Comparison of ENCODE assay signal across 14 mouse cellular contexts in the genomic region with DNA sequence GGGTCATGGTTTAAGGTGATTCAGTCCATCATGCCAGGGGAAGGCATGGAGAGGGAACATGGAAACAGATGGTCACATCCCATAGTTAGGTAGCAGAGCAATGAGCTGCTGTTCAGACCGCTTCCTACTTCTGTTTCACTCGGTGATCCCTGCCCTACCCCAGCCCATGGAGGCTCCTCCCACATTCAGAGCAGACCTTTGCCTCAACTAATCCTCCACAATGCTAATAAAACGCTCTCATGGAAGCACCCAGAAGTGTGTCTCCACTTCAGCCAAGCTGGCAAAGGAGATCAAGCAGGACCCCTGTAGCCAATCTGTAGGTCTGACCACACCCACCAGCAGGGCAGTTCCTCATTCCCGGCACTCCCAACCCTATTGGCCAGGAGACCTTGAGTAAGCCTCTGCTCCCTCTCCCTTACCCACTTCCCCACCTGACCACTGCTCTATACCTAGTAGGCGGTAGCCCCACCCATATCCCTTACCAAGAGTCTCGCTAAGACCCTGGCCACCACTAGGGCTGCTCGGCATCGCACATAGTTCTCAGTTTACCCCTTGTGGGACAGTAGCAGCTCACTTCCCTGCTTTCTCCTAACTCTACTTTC. TPM values are rescaled to one million over a fixed set of nuclear protein-coding genes. Genes with fewer than 3 reads are reported as not detected.
"Had no signal": no experiment of that assay in that cellular context is flagged by ENCODE, and none has a peak within 500 bp of the region (broad histone marks: within the 10 kb centered on the region; RNA-seq: fewer than 3 reads in every experiment).

No protein-coding gene starts in this region.

- DNase-seq: kidney, adult 2 months; kidney, postnatal 14 days; liver, embryonic 13.5 days; liver, postnatal 0 days; right cerebral cortex, postnatal 14 days; thymus, postnatal 4 days had no signal

- H3K4me3 ChIP-seq: kidney, embryonic 15.5 days; left cerebral cortex, adult 2 months; limb, embryonic 15.5 days; liver, embryonic 13.5 days; midbrain, embryonic 12.5 days; neural tube, embryonic 13.5 days had no signal

- H3K9me3 ChIP-seq: kidney, embryonic 15.5 days; limb, embryonic 15.5 days; midbrain, embryonic 12.5 days had no signal

- H3K4me1 ChIP-seq: kidney, embryonic 15.5 days; limb, embryonic 15.5 days; liver, embryonic 13.5 days; midbrain, embryonic 12.5 days; neural tube, embryonic 13.5 days had no signal

- ATAC-seq: liver, postnatal 0 days; lung, postnatal 0 days; midbrain, embryonic 16.5 days had no signal

- H3K36me3 ChIP-seq: kidney, embryonic 15.5 days; limb, embryonic 15.5 days; liver, embryonic 13.5 days; midbrain, embryonic 12.5 days; neural tube, embryonic 13.5 days had no signal

- H3K4me2 ChIP-seq: kidney, embryonic 15.5 days; limb, embryonic 15.5 days; liver, embryonic 13.5 days; midbrain, embryonic 12.5 days; neural tube, embryonic 13.5 days had no signal

- H3K9ac ChIP-seq: kidney, embryonic 15.5 days; limb, embryonic 15.5 days; liver, embryonic 13.5 days; liver, postnatal 0 days; midbrain, embryonic 12.5 days; neural tube, embryonic 13.5 days had no signal

- H3K27ac ChIP-seq: kidney, embryonic 15.5 days; left cerebral cortex, adult 2 months; limb, embryonic 15.5 days; liver, embryonic 13.5 days; macrophage; midbrain, embryonic 12.5 days; neural tube, embryonic 13.5 days had no signal

- H3K27me3 ChIP-seq: kidney, embryonic 15.5 days; limb, embryonic 15.5 days; liver, embryonic 13.5 days; midbrain, embryonic 12.5 days; neural tube, embryonic 13.5 days had no signal

RNA-seq across cellular contexts. Expression of gene Pcsk6, which starts 47.8 kb away (rescaled TPM):
- polyA plus RNA-seq: macrophage had no signal
